Mouse (Mus musculus) liver, embryonic 11.5 days (tissue): ENCODE results near the gene Map1b. TPM values are rescaled to one million over a fixed set of nuclear protein-coding genes. Genes with fewer than 3 reads are reported as not detected.

Source experiments
- ATAC-seq: fragments of 200-750 bp; cut with Nextera tagmentation; replicated peaks from 2 replicates; pipeline ENCODE4 v1.8.0; 2017; ENCODE audit warnings: moderate number of reproducible peaks, mild to moderate bottlenecking, moderate TSS enrichment, moderate library complexity; ENCODE audit not compliant: low FRiP score
- DNase-seq: peaks from one replicate; pipeline ENCODE4 v3.0.0-alpha.2; 2017; ENCODE audit warnings: low spot score
- H3K27ac ChIP-seq: fragments of 300-500 bp; sonication (generic); 2 replicates; pipeline ENCODE4 v1.5.1; 2014; ENCODE audit warnings: mild to moderate bottlenecking, low read depth, low read length, control low read depth
- H3K27me3 ChIP-seq: fragments of 300-500 bp; sonication (generic); replicated peaks from 2 replicates; pipeline ENCODE4 v1.6.1; 2014; ENCODE audit warnings: low read length, mixed read lengths; ENCODE audit not compliant: control insufficient read depth, insufficient read depth
- H3K36me3 ChIP-seq: fragments of 300-500 bp; sonication (generic); 2 replicates; pipeline ENCODE4 v1.6.1; 2014; ENCODE audit warnings: mild to moderate bottlenecking, low read length, moderate library complexity, mixed read lengths; ENCODE audit not compliant: control insufficient read depth, insufficient read depth
- H3K4me1 ChIP-seq: fragments of 300-500 bp; sonication (generic); replicated peaks from 2 replicates; pipeline ENCODE4 v1.6.1; 2014; ENCODE audit warnings: low read length, mixed read lengths; ENCODE audit not compliant: control insufficient read depth, insufficient read depth
- H3K4me2 ChIP-seq: fragments of 300-500 bp; sonication (generic); 2 replicates; pipeline ENCODE4 v1.6.1; 2014; ENCODE audit warnings: mild to moderate bottlenecking, control low read depth, moderate library complexity
- H3K4me3 ChIP-seq: fragments of 300-500 bp; sonication (generic); 2 replicates; pipeline ENCODE4 v1.5.1; 2014; ENCODE audit warnings: low read depth, low read length, control low read depth
- H3K9ac ChIP-seq: fragments of 300-500 bp; sonication (generic); 2 replicates; pipeline ENCODE4 v1.6.1; 2014; ENCODE audit warnings: low read depth, low read length, control low read depth
- H3K9me3 ChIP-seq: fragments of 300-500 bp; sonication (generic); 2 replicates; pipeline ENCODE4 v1.6.1; 2016; ENCODE audit warnings: low read length, inconsistent platforms, mixed read lengths; ENCODE audit not compliant: control insufficient read depth
- WGBS: fragments of 180-500 bp; shearing (Covaris S2); extraction: QIAGEN DNeasy Blood & Tissue Kit; methylation state at CpG from one replicate; pipeline ENCODE4 v1.1.7; 2014; 5-methylcytosine and 5-hydroxymethylcytosine counted together
- polyA plus RNA-seq: library from polyadenylated mRNA; unstranded; fragments of >200 nt; fragmentation: Nextera tagmentation; extraction: Ambion mirVana; gene quantifications from 2 replicates; pipeline ENCODE4 v1.2.1, GENCODE M21; 2014

The Map1b gene
- polyA plus RNA-seq, 1 experiment from 2014 or later = 39.6 TPM

GRCm38 (mm10) chr13:99454977-99455376 lies 61.4 kb downstream of the Map1b start:
- WGBS = 81% methylated on average over 7 of the region's 7 CpGs
- Histone ChIP-seq H3K4me3 (no peak overlapping the region), H3K9ac (no peak overlapping the region), H3K4me2 (no peak overlapping the region), H3K27ac (no peak overlapping the region), H3K36me3 (no peaks in the 10 kb centered on the region), H3K4me1 (no peaks in the 10 kb centered on the region), H3K27me3 (no peaks in the 10 kb centered on the region), H3K9me3 (no peaks in the 10 kb centered on the region)
- ATAC-seq (no peak), DNase-seq (no peak)

GRCm38 (mm10) chr13:99452444-99452843 lies 63.9 kb downstream of the Map1b start:
- Histone ChIP-seq H3K9ac (no peak overlapping the region), H3K4me1 (no peaks in the 10 kb centered on the region), H3K4me3 (no peak overlapping the region), H3K36me3 (no peaks in the 10 kb centered on the region), H3K27ac (no peak overlapping the region), H3K27me3 (no peaks in the 10 kb centered on the region), H3K9me3 (no peaks in the 10 kb centered on the region), H3K4me2 (no peak overlapping the region)
- ATAC-seq (no peak), DNase-seq (no peak)
- 91% methylated on average over 3 of the region's 3 CpGs for WGBS

- no peak overlapping the region for H3K27ac ChIP-seq
- ATAC-seq (no peak), DNase-seq (no peak)
- H3K36me3 ChIP-seq = no peaks in the 10 kb centered on the region
- no peaks in the 10 kb centered on the region for H3K9me3 ChIP-seq
- no peak overlapping the region for H3K4me3 ChIP-seq
- WGBS = 79% methylated on average over 5 of the region's 5 CpGs
- H3K9ac ChIP-seq = no peak overlapping the region
- no peak overlapping the region for H3K4me2 ChIP-seq
- H3K4me1 ChIP-seq = no peaks in the 10 kb centered on the region
- no peaks in the 10 kb centered on the region for H3K27me3 ChIP-seq
Observed at GRCm38 (mm10) chr13:99451276-99451675, 65.1 kb downstream of the Map1b start.

GRCm38 (mm10) chr13:99450766-99451165 lies 65.6 kb downstream of the Map1b start:
- Histone ChIP-seq H3K9ac (no peak overlapping the region), H3K27me3 (no peaks in the 10 kb centered on the region), H3K27ac (no peak overlapping the region), H3K4me1 (no peaks in the 10 kb centered on the region), H3K4me3 (no peak overlapping the region), H3K36me3 (no peaks in the 10 kb centered on the region), H3K4me2 (no peak overlapping the region), H3K9me3 (no peaks in the 10 kb centered on the region)
- DNase-seq (no peak), ATAC-seq (no peak)
- 84% methylated on average over 7 of the region's 7 CpGs for WGBS

GRCm38 (mm10) chr13:99449547-99449946 lies 66.8 kb downstream of the Map1b start:
- Histone ChIP-seq H3K27ac (no peak overlapping the region), H3K27me3 (no peaks in the 10 kb centered on the region), H3K4me1 (no peaks in the 10 kb centered on the region), H3K4me2 (no peak overlapping the region), H3K9me3 (no peaks in the 10 kb centered on the region), H3K4me3 (no peak overlapping the region), H3K36me3 (no peaks in the 10 kb centered on the region), H3K9ac (no peak overlapping the region)
- no peak for ATAC-seq
- 73% methylated on average over 4 of the region's 4 CpGs for WGBS
- no peak for DNase-seq

- Histone ChIP-seq H3K36me3 (no peaks in the 10 kb centered on the region), H3K9ac (no peak overlapping the region), H3K27ac (no peak overlapping the region), H3K4me3 (no peak overlapping the region), H3K4me1 (no peaks in the 10 kb centered on the region), H3K27me3 (no peaks in the 10 kb centered on the region), H3K4me2 (no peak overlapping the region), H3K9me3 (no peaks in the 10 kb centered on the region)
- DNase-seq = no peak
- ATAC-seq = no peak
- 61% methylated on average over 4 of the region's 4 CpGs for WGBS
Observed at GRCm38 (mm10) chr13:99448278-99448677, 68.1 kb downstream of the Map1b start.

GRCm38 (mm10) chr13:99447403-99448199 lies 68.7 kb downstream of the Map1b start:
- ATAC-seq = no peak
- DNase-seq = no peak

GRCm38 (mm10) chr13:99447002-99447401 lies 69.3 kb downstream of the Map1b start:
- Histone ChIP-seq H3K27me3 (no peaks in the 10 kb centered on the region), H3K9ac (no peak overlapping the region), H3K27ac (no peak overlapping the region), H3K4me2 (no peak overlapping the region), H3K4me1 (no peaks in the 10 kb centered on the region), H3K4me3 (no peak overlapping the region), H3K36me3 (no peaks in the 10 kb centered on the region), H3K9me3 (no peaks in the 10 kb centered on the region)
- DNase-seq (no peak), ATAC-seq (no peak)
- WGBS = 79% methylated on average over 7 of the region's 7 CpGs

More at GRCm38 (mm10) chr13:99447403-99448199, 68.7 kb downstream of the Map1b start:
- H3K4me2 ChIP-seq = no peak overlapping the region
- no peak overlapping the region for H3K4me3 ChIP-seq
- no peaks in the 10 kb centered on the region for H3K4me1 ChIP-seq
- WGBS = 72% methylated on average over 11 of the region's 11 CpGs
- no peak overlapping the region for H3K27ac ChIP-seq
- H3K27me3 ChIP-seq = no peaks in the 10 kb centered on the region
- no peaks in the 10 kb centered on the region for H3K36me3 ChIP-seq
- no peaks in the 10 kb centered on the region for H3K9me3 ChIP-seq
- H3K9ac ChIP-seq = no peak overlapping the region

- ATAC-seq (no peak), DNase-seq (no peak)
- H3K27me3 ChIP-seq = no peaks in the 10 kb centered on the region
- no peak overlapping the region for H3K4me2 ChIP-seq
- H3K9ac ChIP-seq = no peak overlapping the region
- H3K36me3 ChIP-seq = no peaks in the 10 kb centered on the region; the same call in 1 of the 2 replicates
- H3K4me3 ChIP-seq = no peak overlapping the region
- H3K4me1 ChIP-seq = no peaks in the 10 kb centered on the region
- no peak overlapping the region for H3K27ac ChIP-seq
- H3K9me3 ChIP-seq = no peaks in the 10 kb centered on the region
- 4% methylated on average over 6 of the region's 6 CpGs for WGBS
Observed at GRCm38 (mm10) chr13:99444880-99445279, 71.5 kb downstream of the Map1b start.
